Mouse (Mus musculus) spleen, embryonic (tissue): ENCODE data around the gene Fmo3.

ENCODE experiments used
- CTCF ChIA-PET: fragments of 350-600 bp; sonication (Branson Sonifier 250); formaldehyde crosslinking; loops from one replicate; lab custom pipeline; 2022; lab: Charles Lee

The Fmo3 gene

GRCm38 (mm10) chr1:162931310-162931875 is 52.9 kb downstream of the Fmo3 start:
- CTCF ChIA-PET: no interaction called here

- CTCF ChIA-PET: no interaction called here
These were observed 53.7 kb downstream of the Fmo3 start for GRCm38 (mm10) chr1:162930631-162931030.

- CTCF ChIA-PET: no interaction called here
These were observed 55.2 kb downstream of the Fmo3 start for GRCm38 (mm10) chr1:162929146-162929545.

- CTCF ChIA-PET: no interaction called here
These were observed 59.2 kb downstream of the Fmo3 start for GRCm38 (mm10) chr1:162925121-162925520.

GRCm38 (mm10) chr1:162916661-162917060 is 67.7 kb downstream of the Fmo3 start:
- CTCF ChIA-PET: no interaction called here

- CTCF ChIA-PET: no interaction called here
These were observed 69.3 kb downstream of the Fmo3 start for GRCm38 (mm10) chr1:162914932-162915556.

GRCm38 (mm10) chr1:162912085-162912484 is 72.2 kb downstream of the Fmo3 start:
- CTCF ChIA-PET: no interaction called here
